Mouse (Mus musculus) kidney, adult 11 months (tissue): Measurements from ENCODE around the gene Rpl21.
A peak's percentile ranks its signal among the peaks of the same experiment; 100 is the strongest.

Experiments used
- DNase-seq: peaks from one replicate; pipeline ENCODE4 v3.0.0; 2022

The Rpl21 gene

GRCm38 (mm10) chr5:146832769-146833448 is at the start of gene Rpl21:
Rpl21 (plus strand) TSS chr5:146832890.
- DNase-seq, result peak; percentile 95

DNA sequence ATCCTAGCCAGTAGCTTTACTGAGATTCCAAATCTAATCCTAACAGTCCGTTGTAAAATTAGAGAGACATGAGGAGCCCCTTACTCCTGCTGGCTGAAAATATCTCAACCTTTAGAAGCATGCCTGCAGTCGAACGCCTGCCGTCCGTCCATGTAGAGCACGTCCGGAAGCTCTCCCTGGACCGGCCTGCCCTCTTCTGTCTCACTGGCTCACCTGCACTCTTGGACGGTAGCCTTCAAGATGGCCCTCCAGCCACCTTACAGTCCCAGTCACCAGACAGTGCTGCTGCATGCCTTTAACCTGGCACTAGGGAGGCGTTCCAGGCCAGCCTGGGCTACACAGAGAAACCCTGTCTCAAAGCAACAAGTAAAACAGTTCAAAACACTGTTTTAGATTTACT is 49.4 kb upstream of the Rpl21 start:
- DNase-seq, result peak; percentile 67

GRCm38 (mm10) chr5:146783891-146784290 is 48.8 kb upstream of the Rpl21 start:
- no peak for DNase-seq

GRCm38 (mm10) chr5:146786123-146786522 is 46.6 kb upstream of the Rpl21 start:
- DNase-seq, result no peak

DNA sequence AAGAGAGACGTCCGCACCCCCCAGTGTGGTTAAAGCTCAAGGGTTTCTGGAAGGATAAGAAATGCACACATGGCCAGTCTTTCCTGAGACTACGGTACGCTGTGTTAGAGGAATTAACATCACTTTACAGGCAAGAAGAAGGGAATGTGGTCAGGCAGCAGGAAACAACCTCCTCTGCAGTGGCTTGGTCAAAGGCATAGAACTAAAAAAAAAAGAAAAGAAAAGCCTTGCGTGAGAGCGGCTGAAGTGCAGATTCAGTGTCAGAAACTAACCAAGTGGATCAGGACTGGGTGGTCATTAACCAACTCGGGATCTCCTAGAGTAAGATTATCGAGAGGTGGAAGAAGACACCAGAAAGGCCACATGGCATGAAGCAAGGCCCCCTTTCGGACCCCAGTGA is 43.3 kb upstream of the Rpl21 start:
- peak; percentile 69 for DNase-seq

GRCm38 (mm10) chr5:146790944-146791343 is 41.7 kb upstream of the Rpl21 start:
- DNase-seq, result no peak

DNA sequence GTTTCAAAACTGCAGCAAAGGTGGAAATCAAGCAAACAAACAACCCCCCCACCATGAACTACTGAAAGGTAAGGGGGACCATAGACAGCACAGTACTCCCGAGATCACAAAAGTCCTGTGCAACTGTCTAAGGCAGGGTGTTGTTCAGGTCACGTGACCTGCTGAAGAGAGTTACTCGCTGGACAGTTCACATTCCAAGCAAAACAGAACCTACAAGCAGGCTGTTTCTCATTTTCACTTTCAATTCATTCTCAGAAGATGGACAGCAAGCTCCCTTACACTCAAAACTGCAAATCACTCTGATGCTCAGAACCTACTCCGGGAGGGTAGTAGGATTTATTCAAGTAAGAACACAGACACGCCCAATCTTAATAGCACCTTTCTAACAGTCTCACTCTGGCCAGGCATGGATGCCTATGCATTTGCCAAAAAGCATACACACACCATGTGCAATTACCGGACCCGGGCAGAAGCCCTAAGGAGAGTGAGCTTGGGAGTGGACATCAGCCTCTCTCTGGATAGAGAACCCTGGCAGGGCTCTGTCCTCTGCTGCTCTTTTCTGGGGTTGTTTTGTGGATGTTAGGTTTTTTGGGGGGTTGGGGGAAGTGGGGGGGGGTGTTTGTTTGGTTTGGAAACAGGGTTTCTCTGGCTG is 40.4 kb upstream of the Rpl21 start:
- no peak for DNase-seq

- no peak for DNase-seq
Measured at GRCm38 (mm10) chr5:146793630-146794083, 39.0 kb upstream of the Rpl21 start.

DNA sequence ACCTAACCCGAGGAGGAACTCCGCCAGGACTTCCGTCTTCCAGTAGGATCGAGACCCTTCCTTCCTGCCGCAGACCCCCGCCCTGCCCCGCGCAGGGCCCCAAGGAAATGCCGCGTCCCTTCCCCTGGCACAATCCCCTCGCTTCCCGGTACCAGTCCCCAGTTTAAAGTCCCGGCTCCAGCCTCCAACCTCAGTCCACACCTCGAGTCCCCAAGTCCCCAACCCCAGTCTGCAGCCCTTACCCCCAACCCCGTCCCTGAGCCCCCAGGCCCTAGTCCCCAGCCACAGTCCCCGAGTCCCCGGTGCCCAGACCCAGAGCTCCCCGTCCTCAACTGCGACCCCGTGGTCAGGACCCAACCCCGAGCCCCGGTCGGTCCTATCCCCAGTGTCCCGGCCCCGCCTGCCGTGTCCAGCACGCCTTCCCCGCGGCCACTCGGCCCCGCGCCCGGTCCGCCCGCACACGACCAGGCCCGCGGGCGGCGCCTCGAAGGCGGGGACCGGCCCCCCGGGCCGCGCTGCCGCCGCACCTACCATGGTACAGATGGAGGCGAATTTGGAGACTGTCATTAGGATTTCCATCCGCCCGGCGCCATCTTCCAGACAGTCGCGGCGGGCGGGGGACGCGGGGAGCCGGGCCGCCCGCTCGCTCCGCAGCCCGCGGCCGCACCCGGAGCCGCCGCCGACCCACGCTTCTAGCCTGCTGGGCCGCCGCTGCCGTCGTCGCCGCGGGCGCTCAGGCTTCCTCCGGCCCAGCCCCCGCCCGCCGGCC is 38.4 kb upstream of the Rpl21 start:
- no peak for DNase-seq

DNA sequence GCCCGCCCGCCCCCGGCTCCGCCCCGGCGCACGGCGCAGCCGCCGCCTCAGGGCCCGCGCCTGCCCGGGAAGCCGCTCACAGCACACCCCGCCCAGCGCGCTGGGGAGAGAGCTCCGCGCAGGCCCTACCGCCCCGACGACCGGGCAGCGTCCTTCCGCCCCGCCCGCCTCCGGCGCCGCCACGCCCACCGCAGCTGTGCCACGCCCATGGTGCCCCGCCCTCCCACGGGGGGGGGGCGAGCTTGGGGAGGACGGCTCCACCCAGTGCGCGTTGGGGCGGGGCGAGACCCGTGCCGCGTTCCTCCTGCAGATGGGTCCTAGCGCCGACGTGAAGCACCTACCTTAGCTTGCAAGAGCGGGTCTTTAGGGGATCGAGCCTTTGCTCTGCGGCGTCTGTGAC is 37.8 kb upstream of the Rpl21 start, which contains the start of gene Usp12:
TSS of gene Usp12 (minus strand) at position 154 of the 400 bp plus-strand sequence.
- peak; percentile 97 for DNase-seq

DNA sequence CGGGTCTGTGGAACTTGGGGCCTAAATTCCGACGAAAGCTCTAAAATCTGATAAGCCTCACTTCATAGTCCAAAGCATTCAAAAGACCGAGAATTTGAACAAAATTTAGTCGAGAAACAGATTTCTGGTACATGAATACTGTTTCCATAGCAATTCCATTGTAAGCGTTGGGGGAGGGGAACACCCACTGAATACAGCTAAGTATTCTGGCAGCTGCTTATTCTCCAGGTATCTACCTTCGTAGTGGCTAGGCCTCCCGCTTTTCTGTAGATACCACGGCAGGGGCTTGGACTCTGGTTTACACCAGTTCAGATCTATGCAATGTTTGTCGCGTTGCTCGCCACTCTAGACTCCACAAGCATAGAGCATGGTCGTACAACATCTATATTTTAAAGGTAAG is 37.0 kb upstream of the Rpl21 start:
- no peak for DNase-seq

- DNase-seq, result no peak
Measured at GRCm38 (mm10) chr5:146798031-146798430, 34.7 kb upstream of the Rpl21 start.

DNA sequence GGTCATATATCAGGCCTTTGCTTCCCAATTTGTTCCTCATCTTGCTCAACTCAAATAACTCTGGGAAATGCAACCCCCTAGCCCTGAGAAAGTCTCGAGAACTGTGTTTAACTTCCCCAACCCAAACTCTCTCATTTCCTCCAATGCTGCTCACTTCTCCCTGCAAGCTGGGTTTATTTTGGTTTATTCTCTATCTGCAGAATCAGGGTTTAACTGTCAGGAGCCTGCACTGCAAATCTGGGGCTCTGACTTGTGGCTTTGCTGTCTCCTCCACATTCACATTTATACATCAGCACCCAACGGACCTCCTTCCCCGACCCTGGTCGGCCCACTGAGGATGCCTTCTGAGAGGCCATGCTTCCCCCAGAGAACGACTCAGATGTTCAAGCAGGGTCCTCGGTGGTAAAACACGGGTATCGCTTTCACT is 26.7 kb upstream of the Rpl21 start:
- DNase-seq, result no peak

DNA sequence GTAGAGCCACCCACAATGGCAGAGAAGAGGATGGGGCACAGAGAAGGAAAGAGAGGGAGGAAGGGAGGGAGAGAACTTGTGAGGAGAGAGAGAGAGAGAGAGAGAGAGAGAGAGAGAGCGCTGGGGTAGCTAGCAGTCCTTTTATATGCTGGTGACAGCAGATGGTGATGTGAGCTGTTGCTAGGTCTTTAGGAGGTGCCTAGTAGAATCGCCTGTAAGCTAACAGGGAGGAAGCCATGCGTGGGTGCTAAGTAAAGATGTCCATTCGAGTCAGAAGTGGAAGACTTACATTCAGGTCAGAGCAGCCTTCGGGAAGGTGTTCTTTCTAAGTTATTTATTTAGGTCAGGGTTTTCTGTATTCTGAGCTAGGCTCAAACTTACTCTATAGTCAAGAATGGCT is 22.7 kb upstream of the Rpl21 start:
- DNase-seq, result no peak

DNA sequence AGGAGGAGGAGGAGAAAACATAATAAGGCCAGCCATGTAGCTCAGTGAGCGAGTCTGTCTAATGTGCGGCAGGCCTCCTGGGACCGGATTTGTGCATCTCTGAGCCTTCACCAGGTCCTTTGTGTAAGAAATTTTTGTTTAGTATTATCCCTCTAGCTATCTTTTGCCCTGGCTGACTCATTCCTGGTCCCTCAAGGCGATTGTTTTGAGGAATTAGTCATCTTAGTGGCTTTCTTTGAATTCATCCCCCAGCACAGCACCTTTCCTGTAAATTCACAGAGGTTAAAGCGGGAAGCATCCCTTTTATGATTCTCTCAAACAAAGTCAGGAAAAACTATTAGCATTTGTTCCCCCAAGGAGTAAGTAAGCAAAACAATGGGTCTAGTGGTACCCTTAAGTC is 19.8 kb upstream of the Rpl21 start:
- DNase-seq, result no peak

GRCm38 (mm10) chr5:146813421-146813820 is 19.3 kb upstream of the Rpl21 start:
- no peak for DNase-seq

- no peak for DNase-seq
Measured at GRCm38 (mm10) chr5:146815394-146815793, 17.3 kb upstream of the Rpl21 start.

DNA sequence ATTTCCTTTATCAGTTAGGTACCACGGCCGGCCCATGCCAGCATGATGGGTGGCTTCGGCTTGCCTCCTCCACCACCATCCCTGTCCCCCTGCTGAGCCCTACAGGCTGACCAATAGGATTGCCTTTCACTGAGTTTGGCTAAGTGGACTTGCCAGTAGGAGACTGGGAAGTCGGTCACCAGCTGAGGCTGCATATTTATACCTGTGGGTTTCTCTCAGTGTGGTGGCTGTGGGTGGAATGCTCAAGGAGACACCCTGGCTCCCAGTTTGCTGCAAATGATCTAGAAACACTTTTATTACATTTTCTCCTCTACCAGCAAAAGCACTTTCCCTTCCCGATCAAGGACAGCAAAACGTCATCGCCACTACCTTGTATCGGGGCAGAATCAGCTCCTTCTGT is 15.1 kb upstream of the Rpl21 start:
- no peak for DNase-seq

DNA sequence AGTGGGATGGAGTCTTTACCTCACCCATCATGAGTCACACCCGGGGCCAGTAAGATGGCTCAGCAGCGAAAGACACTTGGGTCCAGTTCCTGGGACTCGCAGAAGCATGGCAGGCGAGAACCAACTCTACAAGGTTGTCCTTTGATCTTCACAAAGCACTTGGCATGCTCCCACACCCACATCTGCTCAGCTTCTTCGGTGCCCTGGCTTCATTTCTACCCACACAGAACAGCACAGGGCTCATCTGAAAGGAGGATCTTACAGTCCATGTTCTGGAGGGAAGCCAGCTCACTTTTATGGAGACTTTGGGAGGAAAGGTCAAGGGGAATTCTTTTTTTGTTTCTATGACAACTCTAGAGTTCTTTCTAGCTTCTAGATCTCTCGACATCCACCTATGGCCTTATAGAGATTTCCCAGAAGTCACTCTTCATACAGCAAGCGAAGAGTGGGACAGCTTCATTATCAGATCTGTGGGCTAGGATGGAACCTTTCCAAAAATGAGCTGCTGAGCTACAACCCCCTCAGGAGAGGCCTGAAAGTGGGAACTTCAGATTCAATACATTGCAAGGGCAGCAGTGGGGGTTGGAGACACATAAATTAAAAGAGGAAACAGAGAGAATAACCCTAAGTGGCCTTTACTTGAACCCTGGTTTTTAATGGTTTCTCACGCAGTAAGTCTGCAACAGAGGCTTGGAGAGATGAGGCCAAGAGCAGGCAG is 13.6 kb upstream of the Rpl21 start:
- DNase-seq, result peak; percentile 45

DNA sequence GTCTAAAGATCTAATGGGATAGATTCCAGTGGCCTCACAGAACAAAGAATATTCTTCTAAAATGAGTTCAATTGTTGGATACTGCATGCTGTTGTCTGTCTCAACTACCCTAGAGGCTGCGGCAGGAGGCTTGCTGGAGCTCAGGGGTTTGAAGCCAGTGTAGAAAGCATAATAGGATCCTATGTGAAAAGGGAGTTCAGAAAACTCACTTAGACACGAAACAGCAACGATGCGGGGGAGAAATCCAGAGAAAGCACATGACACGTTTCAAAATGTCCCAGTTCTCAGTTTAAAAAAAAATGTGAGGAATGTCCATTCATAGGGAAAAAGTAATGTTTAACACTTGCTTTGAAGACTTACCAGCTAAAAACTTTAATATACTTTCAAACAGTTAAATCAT is 9.7 kb upstream of the Rpl21 start:
- no peak for DNase-seq

GRCm38 (mm10) chr5:146829528-146829927 is 3.2 kb upstream of the Rpl21 start:
- no peak for DNase-seq

- no peak for DNase-seq
Measured at GRCm38 (mm10) chr5:146832435-146832768, 288 bp upstream of the Rpl21 start.

- DNase-seq, result no peak
Measured at GRCm38 (mm10) chr5:146833673-146834201, 1.0 kb downstream of the Rpl21 start.
